Mouse (Mus musculus) urinary bladder, postnatal 4 days (tissue): ENCODE data around the gene Prrt1.

Experiments
- DNase-seq, 2 experiments: peaks; one replicate each; pipeline ENCODE4 v3.0.0; 2021 to 2022; ENCODE audit warnings: low spot score in 2 of 2

The Prrt1 gene

DNA sequence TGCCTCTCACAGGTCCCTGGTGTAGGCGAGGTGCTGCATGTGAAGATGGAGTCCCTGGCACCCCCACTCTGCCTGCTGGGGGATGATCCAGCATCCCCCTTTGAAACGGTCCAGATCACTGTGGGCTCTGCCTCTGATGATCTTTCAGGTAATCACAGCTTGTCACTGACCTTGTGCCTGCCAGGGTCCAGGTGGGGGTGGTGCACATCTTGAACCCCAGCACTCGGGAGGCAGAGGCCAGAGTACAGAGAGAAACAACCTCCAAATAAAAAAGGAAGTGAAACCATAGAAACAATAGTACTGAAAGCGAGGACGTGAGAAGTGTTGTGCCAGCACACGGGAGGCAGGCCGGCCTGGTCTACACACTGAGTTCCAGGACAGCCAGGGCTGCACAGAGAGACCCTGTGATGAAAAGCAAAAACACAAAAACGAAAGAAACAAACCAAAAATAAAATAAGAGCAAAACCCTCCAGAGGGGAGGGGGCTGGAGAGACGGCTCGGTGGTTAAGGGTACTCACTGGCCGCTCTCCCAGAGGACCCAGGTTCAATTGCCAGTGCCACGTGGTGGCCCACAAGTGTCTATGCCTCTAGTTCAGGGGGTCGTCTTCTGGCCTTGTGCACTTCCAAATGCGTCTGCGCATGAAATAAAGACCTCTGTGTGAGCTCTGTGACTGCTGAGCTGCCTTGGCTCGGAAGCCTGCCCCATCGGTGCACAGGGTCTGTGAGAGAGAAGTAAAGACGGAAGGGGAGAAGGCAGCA lies 20.0 kb downstream of the Prrt1 start:
- DNase-seq, result no peak

GRCm38 (mm10) chr17:34650781-34651180 lies 21.4 kb downstream of the Prrt1 start:
- DNase-seq, result no peak

DNA sequence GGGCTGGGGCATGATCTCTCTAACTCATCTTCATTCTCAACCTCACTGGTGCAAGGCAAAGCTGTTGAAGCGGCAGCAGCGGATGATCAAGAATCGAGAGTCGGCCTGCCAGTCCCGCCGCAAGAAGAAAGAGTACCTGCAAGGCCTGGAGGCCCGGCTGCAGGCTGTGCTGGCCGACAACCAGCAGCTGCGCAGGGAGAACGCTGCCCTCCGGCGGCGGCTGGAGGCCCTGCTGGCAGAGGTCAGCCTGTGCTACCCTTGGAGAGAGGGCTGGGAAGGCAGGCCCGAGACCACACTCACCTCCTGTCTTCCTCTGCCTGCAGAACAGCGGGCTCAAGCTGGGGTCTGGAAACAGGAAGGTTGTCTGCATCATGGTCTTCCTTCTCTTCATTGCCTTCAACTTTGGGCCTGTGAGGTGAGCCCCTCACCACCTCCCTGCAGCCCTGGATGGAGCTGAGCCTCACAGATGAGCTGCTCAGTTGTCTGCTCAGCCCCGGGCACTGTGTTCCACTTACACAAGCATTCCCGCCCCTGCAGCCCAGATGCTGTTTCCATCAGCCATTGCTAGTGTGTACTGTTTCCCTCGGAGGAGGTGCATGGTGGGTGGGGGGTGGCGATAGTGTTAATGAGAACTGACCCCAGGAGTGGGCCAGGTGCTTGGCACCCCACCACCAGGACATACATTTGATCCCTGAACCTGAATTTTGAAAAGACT lies 22.3 kb downstream of the Prrt1 start:
- no peak for DNase-seq

GRCm38 (mm10) chr17:34652546-34652945 lies 23.2 kb downstream of the Prrt1 start:
- DNase-seq, result no peak

- DNase-seq, result no peak
These were observed 23.7 kb downstream of the Prrt1 start for GRCm38 (mm10) chr17:34652985-34653384.

DNA sequence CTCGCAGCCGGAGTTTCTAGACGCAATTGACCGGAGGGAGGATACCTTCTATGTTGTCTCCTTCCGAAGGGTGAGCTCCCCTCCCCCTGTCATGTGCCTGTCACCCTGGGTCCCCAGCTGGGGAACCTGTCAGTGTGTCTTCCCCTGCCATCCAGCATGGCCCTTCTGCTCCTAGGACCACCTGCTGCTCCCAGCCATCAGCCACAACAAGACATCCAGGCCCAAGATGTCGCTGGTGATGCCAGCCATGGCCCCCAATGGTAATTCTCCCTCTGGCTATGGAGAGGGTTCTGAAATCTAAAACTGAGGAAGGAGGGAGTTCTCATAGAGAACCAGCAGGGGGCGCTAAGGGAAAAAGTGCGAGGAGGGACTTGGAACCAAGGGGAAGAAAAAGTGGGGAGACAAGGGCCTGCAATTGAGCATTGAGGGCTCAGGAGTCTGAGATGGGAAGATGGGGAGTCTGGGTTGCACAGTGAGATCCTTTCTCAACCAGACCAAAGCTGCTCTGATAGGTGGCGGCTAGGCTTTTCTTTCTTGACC lies 24.5 kb downstream of the Prrt1 start:
- DNase-seq, result peak in 1 of 2 experiments; percentile 80

GRCm38 (mm10) chr17:34654392-34654791 lies 25.1 kb downstream of the Prrt1 start:
- DNase-seq, result no peak

DNA sequence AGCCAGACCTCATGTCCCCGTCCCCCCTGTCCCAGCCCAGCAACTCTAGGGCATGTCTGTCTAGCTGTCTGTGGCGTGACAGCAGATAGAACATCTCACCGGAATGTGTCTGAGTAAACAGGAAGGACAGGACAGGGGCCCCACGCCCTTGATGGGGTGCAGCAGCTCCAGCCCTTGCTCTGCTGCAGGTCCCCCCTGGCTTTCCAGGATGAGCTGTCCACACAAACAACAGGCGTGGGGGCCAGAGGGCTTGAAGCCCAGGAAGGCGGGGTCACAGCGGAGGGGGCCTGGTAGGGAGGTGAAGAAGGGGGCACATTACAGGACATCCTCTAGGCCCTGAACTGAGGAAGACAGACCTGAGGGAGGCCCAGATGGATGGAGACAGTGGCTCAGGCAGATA lies 25.8 kb downstream of the Prrt1 start:
- DNase-seq, result no peak

DNA sequence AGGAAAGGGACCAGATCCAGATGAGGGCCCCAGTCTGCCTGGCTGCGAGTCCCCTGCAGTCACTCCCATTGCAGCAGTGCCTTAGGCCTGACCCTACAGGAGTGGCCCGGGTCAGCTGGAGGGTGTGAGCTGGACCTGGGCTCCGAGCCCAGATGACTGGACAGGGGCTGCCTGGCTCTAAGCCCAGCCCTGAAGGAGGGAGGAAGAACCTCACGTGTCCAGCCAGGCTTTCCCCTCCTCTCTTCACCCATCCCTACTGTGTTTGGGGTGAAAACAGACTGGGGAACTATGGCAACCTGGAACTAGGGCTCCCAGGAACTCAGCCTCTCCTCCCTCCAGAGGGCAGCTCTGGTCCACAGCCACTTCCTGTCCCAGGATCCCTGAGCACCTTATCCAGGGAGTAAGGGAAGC lies 26.3 kb downstream of the Prrt1 start:
- DNase-seq, result peak; percentile 89 to 90

GRCm38 (mm10) chr17:34656666-34657065 lies 27.3 kb downstream of the Prrt1 start:
- no peak for DNase-seq

GRCm38 (mm10) chr17:34657271-34657670 lies 27.9 kb downstream of the Prrt1 start:
- DNase-seq, result no peak

DNA sequence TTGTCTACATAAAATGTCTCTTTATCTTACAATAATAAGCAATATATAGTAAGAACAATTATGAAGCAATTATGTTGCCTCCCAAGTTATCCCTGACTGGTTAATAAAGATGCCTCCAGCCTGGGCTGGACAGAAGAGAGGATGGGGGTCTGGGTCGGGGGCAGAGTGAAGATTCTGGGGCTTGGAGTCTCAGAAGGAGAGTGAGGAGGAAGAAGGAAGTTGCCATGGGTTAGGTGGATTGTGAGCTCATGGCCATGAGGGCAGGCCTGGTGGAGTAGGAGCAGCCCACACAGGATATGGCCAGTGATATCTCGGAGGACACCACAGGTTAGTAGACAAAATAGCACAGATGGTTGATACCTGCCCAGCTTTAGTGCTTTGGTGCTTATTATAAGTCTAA lies 28.8 kb downstream of the Prrt1 start:
- no peak for DNase-seq

DNA sequence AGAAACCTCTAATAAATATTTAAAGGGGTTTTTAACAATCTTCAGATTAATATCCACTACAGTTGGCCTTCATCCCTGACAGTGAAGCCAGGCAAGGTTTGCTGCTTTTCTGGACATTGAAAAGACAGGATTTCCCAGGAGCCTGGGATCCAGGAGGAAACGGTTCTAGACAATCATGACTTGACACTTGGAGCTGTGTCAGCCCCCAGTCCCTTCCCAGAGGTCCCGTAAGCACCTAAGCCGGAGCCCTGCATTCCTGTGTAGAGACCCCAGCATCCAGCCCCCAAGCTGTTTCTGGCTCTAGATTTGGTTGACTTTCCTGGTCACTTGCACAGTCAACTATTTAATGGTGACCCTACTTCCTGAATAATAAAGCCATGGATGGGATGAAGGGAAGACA lies 29.3 kb downstream of the Prrt1 start:
- DNase-seq, result no peak

GRCm38 (mm10) chr17:34659181-34659896 lies 30.0 kb downstream of the Prrt1 start:
- DNase-seq, result no peak

DNA sequence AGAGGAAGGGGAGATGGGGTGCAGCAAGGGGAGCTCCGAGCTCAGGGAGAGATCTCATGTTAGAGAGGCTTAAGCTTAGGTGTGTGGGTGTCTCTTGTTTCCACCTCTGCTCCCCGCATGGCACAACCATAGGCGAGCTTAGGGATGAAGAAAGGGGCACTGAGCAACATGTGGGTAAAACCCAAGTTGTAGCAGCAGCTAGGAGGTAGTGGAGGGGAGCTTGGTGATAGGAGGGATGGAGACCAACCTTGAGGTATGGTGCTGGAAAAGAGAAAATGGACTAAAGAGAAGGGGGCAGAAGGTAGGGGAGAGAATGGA lies 30.5 kb downstream of the Prrt1 start:
- no peak for DNase-seq

- DNase-seq, result no peak
These were observed 31.0 kb downstream of the Prrt1 start for GRCm38 (mm10) chr17:34660259-34660820.

DNA sequence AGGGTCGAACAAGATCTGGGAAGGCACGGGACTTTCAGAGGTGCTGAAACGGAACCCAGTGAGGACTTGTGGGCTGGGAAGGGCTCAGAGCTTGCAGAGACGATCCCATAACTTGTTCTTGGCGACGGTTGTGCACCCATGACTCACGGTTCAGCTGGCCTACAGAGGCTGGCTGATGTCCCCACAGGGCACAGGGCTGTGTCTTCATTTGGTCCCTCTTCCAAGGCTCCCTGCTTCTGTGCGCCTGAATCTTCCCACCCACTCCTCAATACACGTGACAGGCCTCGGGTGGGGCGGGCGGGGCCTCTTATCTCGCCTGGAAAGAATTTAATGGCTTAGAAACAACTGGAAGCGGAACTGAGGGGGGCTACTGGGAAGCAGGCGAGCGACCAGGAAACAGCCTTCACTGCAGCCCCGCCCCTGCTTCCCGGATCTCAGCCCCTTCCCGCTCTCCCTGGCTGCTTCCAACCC lies 31.8 kb downstream of the Prrt1 start:
- no peak for DNase-seq

- DNase-seq, result no peak
These were observed 33.1 kb downstream of the Prrt1 start for GRCm38 (mm10) chr17:34662468-34662867.

DNA sequence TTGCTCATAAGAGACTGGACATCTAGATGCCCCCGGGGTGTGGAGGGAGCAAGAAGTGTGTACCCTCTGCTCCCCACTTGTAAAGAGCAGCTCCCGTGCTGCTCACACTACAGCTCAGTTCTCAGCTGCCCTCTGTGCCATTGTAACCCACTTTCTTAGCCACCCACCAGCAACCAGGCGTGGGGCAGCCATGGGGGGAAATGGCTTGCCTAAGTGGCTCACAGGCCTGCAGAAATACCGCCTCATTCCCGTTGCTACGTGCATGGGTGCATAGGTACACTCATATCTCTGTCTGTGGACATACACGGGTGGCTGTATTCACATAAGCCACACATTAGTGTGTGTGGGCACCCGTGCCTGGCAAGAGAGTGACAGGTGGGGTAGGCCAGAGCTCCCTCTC lies 33.6 kb downstream of the Prrt1 start:
- no peak for DNase-seq

GRCm38 (mm10) chr17:34663558-34663957 lies 34.2 kb downstream of the Prrt1 start:
- DNase-seq, result no peak

GRCm38 (mm10) chr17:34664472-34664871 lies 35.1 kb downstream of the Prrt1 start:
- no peak for DNase-seq

DNA sequence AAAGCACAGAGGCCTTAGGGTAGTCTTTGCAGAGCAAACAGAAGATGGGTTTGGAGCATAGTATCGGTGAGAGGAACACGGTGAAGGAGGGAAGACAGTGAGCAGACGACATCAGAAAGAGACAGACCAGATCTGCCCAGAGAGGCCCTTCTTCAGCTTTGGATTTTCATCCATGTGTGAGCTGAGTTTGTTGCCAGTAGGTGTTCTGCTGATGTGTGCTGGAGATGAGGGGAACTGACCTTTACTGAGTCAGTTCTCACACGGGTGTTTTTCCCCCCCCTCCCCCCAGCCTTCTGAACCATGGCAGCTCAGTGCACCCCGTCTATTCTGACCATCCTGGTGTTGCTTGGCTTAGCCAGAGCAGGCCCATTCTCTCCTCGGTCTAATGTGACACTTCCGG lies 40.9 kb downstream of the Prrt1 start, which contains the start of gene Tnxb:
TSS of gene Tnxb (plus strand) at position 301 of the 400 bp plus-strand sequence.
- no peak for DNase-seq
